Mouse (Mus musculus): Measurements from ENCODE around the gene Ykt6. TPM values are rescaled to one million over a fixed set of nuclear protein-coding genes. Genes with fewer than 3 reads are reported as not detected.

Gene Ykt6
- total RNA-seq, 4 experiments from 2014 or later, result 73.5 to 98.2 (median 85.7) TPM

DNA sequence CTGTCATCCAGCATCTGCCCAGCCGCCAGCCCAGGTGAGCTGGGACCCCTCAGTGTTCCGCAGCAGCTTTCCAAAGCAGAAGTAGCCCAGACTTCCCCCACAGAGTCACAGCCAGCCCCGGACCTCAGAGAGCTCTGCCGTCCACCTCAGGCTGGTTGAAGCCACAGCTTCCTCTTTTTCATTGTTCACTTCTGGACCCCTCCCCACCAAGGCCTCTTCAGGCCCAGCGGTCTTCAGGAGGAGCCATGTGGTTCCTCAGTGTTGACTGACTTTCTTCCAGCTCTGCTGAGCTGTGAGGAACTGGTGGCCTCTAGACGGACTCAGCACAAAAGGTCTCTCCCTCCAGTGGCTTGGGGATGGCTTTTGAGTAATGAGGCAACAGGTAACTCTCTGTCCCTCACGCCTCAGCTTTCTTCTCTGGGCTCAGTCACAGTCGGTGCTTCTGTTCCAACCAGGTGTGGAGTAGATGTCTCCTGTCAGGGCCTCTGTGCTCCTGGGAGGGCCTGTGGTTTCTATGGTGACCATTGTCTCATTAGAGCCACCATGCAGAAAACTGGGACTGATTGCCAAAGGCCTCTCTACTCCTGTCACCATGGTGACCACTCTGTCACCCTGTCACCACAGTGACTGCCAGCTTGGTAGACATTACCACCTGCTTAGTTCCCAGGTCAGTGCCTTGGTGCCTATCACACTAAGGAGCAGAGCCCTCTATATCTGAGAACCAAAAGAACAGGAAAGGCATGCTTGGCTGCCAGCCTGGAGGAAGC, 5.7 kb upstream of the Ykt6 start, which contains the start of gene Gck:
Gene Gck, minus strand, starts transcription at position 496 of the 767 bp plus-strand sequence.
- no peak for DNase-seq

DNA sequence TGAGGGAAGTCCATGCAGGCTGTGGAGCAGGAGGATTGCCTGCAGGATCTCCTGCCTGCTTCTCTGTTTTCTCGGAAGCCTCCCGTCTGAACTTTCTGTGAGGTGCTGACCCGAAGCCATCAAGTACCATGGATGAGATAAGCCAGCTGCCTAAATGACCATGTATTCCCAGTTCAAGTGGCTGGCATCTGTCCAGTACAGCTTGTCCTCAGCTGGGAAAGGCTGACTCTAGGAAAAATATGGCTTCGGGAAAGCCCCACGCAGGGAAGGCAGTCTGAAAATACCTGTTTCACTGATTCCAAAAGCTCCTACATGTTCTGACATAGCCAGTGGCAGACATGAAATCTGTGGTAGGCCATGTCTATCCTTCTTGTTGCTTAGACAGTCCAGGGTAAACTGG, 3.0 kb upstream of the Ykt6 start:
- DNase-seq, result peak; percentile 30

DNA sequence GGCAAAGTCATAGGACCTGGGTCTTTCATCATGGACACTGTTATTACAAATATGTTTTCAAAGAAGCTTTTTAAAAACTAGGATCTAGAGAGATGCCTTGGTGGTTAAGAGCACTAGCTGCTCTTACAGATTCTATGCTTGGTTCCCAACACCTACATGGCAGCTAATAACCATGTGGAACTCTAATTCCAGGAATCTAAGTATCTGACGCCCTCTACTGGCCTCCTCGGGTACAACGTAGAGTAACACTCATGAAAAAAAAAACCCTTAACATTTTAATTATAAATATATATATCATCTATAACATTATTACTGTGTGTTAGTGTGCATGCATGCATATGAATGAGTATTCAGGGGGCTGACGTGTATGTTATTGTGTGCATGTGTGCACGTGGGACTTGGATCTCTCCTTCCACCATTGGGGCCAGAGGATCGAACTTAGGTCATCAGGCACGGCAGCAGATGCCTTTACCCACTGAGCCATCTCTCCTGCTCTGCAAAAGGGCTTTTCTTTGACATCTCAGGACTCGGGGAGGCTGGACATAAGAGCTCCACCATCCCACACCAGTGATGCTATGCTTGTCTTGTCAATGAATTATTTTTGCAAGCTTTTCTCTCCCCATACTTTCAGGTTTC, 2.2 kb upstream of the Ykt6 start:
- DNase-seq, result no peak

DNA sequence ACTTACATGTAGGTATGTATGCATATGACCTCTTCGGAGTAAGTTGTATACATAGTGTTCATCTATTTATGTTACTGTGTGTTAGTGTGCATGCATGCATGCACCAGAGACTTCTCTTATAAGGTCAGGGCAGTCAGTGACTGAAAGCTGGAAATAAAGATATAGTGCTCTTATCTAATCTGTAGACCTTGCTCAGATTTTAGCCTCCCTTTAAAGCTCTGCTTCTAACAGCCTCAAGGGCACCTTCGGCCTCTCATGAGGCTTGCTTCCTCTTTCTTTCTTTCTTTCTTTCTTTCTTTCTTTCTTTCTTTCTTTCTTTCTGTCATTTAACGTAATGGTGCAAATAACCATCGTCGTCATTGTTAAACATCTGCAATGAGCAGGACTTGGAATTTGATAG, 1.1 kb upstream of the Ykt6 start:
- no peak for DNase-seq

DNA sequence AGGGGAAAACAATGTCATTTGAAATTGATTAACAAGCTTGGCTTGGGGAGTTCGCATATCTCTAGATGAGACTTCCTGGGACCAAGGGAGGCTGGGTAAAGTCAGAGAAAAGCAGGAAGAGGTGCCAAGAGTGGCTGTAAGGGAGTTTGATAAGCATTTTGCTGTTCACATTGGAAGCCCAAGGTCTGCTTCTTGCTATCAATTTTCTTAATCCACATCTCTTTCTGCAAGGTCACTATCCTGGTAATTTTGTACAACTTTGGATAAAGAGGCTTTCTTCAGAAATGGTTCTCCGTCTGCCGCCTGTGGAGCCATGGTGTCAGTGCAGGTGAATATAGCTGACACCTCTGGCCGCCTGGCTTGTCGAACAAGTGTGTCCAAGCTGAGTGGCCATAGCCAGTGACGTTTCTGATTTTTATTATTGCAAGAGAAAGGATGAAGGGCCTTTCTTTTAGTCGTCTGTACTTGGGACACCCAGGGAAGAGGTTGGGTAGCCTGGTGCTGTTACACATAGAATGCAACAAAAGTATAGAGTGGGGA, 458 bp upstream of the Ykt6 start:
- no peak for DNase-seq

DNA sequence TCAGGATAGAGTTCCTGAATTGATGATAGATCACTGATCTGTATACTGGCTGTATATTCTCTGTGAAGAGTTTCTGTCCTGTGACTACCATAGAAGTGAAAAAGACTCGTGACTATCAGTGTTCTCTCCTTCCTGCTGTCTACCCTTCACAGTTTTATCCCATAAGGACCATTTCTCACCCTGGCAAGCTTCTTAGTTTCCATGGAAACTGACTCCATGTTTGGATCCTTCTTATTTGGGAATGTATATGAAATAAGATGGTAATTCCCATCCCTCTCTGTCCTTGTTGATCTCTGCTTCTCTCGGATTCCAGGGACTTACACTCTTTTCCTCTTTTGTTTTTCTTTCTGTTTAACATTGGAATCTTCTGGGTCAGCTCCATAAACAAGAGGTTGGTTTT, 4.6 kb downstream of the Ykt6 start:
- no peak for DNase-seq

DNA sequence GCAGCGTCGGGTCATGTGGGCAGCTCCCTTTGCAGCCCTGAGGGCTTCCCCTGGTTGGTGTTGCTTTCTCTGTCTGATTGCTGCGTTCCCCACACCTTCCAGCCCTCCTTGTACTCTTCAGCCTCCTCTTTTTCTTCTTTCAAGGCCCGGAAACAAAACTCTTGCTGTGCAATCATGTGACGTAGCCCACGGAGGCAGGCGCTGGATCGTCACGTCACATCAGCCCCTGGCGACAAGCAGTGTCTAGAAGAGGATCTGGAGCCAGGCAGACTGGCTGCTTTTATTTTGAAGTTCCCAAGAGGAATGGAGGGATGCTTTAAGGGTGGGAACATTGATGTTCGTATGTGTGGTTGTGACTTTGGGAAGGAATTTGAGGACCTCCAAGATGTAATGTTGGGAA, 10.4 kb downstream of the Ykt6 start:
- no peak for DNase-seq

DNA sequence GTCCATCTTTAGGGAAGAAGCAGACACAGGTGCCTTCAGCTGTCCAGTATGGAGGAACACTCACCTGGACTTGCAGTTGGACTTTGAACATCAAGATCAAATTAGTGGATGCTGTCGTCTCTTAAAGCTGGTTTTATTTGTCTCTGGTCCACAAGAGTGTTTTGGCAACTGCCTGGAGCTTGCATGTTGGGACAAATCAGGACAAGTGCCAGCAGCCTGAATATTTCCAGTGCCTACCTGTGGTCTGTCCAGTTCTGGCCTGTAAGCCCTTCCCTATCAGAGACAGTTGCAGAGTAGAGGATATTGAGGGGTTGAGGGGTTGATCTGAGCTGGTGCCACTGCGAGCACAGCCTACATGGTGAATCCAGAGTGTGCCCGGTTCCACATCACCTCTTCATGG, 11.3 kb downstream of the Ykt6 start:
- no peak for DNase-seq

DNA sequence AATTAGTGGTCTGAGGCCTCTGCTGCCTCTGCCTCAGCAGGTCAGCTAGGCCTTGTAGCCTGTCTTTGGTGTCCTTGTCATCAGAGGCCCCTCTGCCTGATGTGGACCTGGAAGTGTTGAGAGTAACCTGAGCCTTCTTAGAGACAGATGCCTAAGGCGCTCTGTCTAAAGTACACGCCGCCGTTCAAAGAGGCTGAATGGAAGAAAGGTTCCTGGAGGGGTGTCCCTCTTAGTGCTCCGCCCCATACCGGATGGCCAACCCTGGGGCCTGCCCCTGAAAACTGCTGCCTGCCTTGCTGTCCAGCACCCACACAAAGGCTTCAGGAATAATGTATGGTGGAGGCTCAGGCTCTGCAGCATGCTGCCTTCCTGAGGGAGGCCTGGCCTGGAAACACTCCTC, 12.7 kb downstream of the Ykt6 start:
- DNase-seq, result no peak

DNA sequence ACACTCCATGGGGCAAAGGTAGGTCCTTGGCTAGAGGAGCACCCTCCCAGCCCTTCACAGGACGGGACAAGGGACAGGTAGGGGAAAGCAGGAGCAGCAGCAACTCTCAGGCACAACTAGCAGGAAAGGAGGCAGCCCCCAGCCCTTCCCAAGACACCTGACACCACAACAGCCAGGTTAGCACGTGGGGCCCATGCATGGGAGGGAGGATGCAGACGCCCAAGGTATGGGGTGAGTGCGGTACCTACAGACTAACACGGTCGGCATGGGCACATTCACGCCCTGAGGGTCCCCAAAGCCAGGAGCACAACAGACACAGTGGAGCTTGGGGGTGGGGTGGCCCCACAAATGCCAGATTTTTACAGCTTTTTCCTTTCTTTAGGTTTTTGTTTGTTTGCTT, 15.7 kb downstream of the Ykt6 start:
- no peak for DNase-seq

DNA sequence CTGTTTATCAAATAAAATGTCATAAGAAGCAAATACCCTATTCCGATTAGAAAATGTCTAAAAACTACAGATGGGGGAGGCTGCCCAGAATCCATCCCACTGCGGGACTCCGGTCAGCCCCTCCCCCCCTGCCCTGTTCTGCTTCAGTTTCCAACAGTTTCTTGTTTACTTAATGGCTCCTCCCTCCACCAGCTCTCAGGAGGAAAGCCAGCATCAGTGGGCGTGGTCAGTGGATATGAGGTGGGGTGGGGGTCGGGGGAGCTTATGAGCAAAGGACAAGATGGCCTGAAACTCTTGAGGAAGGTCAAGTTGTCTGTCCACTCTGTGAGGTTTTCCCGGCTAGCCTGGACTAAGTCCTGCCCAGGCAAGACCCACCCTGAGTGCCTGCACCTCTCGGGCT, 17.7 kb downstream of the Ykt6 start:
- no peak for DNase-seq

DNA sequence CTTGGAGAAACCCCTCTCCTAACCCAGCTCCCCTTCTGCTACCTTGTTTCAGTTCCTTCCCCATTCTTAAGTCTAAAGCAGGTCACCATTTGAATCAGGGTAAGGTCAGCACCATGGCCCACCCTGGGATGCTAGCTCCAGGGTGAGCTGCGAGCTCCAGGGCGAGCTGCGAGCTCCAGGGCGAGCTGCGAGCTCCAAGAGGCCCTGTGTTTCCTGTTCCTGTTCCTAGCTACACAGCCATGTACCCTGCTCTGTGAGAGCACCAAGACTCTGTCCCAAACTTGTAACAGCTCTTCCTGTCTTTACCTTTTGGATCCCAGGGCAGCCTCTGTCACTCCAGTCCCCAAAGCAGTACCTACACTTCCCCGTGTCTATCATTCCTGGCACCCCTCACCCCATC, 18.6 kb downstream of the Ykt6 start:
- DNase-seq, result no peak

DNA sequence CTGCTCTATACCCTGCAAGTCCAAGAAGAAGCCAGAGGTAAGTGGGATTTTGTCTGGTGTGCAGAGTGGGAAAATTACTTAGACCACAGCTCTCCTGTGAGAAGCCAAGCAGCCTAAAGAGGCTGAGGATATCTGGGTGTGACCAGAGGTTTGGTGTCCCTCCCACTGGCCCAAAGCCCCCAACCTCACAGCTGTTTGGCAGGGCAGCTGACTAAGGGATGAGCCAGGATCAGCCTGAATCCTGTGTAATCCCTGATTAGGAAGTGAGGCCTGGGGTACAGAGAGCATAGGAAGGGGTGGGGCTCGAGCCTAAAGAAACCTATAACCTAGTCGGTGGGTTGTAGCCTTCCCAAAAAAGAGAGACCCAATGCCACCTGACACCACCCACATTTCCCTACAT, 19.6 kb downstream of the Ykt6 start:
- no peak for DNase-seq

DNA sequence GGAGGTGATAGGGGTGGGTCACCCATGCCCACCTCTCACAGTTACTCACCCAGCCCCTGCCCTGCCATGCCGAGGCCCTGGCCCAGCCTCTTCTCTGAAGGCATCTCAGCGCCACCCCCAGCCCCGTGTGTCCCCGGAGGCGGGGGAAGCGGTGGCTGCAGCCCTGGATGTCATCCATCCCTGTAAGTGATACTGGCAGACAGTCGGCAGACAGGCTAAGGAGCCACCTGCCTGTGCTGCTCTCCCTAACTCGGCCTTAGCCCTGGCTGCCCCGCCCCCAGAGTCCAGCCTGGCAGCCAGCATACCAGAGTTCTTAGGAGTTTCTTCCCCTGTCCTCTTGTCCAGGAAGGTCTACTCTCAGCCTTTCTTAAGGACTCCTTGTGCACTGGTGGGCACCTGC, 20.6 kb downstream of the Ykt6 start:
- DNase-seq, result no peak

DNA sequence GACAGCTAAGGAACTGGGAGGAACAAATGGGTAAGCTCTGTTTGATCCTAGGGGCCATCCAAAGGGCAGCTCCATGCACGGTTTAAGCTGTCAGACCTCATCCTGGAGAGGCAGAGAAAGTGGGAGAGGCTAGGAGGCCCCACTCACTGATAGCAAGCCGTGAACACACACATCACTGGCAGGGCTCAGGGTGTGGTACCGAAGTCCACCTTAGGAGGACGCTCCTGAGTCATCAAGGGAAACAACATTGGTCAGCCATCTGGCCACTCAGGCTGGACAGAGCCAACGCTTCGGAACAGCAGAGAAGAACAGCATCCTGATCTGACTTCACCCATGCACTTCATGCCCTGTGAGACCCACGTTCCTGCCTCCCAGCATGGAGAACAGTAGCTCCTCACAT, 23.6 kb downstream of the Ykt6 start:
- DNase-seq, result no peak

DNA sequence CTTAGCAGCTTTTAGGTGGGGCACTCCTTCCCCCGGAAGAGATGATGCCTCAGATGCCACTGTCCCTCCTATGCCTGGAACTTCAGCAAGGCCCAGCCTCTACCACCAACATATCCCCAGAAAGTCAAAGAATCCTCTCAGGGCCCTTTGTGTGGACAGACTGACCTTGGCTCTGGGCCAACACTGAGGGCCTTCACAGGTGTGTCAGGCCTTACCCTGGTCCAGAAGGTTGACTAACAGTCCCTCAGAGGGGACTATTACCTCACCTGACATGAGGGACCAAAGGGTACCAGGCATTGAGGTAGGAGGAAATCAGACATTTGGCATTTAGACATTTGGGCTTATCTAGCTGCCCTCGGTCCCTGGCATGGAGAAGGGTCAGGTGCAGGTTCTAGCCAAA, 24.6 kb downstream of the Ykt6 start:
- DNase-seq, result no peak

DNA sequence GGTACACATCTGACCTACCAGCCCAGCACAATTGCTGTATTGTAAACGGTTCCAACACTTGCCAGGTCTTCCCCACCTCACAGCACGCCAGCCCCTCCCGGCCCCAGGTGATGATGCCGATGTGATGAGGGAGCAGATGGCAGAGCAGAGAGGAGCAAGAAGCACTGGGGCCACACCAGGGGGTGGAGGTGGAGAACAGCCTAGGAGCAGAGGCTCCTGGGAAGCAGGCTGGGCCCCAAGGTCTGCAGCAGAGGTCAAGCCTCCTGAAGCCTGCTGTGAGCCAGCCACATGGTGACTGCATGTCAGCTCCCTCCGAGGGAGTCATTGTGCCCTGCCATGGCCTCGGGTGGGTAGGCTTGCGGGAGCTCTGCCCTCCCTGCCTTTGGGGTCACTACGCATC, 25.1 kb downstream of the Ykt6 start:
- DNase-seq, result no peak

DNA sequence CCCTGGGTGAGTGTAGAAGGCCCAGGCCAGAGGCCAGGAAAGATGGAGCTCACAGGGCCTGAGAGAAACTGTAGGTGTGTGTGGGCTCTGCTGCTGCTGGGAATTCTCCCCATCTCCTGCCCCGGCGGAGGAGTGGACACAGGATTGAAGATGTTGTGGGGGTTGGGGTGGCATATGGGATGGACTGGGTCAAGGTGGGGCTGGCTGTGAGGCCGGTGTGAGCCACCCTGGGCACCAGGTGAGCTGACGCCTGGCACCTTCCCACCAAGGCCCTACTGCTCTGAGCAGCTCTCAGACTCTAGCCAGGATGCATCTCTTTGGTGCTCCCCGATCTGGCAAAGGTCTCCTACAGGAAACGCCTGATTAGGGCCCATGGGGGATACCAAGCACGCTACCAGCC, 25.8 kb downstream of the Ykt6 start:
- DNase-seq, result no peak

DNA sequence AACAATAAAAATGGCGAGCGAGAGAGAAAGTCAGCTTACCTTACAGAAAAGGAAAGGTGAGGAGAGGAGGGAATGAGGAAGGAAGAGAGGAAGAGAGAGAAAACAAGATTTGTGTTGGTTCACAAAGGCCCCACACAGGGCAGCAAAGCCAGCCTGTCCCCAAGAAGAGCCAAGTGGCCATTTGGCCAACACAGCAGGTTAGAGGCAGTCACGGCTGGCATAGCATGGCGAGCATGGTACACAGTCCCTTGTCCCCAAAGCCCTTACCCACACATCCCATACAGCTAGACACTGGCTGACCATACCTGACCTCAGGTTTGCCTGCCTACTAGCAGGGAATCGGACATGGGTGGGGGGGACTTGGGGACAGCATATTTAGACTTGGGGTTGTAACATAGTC, 28.1 kb downstream of the Ykt6 start:
- DNase-seq, result no peak

DNA sequence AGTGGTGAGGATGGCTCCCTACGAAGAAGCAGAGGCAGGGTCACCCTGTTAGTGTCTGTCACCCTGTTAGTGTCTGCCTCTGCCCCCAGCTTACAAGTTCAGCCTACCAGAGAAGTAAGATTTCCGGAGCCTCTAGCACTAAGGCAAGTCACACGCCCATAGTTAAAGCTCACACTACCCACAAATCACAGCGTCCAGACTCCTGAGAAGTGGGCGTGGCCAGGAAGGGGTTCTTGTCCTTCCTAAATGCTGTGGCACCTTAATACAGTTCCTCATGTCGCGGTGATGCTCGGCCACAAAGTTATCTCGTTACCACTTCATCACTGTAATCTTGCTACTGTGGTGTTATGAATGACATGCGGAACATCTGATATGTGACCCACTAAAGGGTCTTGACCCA, 32.6 kb downstream of the Ykt6 start:
- no peak for DNase-seq

DNA sequence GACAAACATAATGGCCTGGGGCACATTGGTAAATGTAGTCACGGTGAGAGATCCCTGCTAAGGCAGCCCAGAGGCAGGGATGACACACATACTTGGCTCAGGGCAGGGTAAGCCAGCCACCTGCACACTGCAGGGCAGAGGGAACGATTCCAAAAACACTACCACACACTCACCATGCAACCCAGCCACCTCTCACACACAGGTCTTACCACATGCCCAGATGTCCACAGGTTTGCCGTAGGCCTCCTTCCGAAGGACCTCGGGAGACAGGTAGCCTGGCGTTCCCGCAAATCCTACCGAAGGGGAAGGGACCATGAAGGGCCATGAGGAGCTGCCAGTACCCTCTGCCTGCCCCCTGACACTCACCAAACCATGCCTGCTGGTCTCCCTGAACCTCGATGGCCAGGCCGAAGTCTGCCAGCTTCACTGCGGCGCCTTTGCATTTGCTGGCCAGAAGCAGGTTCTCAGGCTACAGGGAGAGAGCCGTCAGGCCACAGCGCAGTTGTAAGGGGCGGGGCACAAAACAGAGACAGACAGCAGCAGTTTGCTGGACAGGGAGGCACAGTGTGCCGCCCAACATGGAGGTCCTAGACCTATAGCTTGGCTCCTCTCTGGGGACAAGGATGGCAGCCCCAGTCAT, 34.6 kb downstream of the Ykt6 start:
- no peak for DNase-seq

DNA sequence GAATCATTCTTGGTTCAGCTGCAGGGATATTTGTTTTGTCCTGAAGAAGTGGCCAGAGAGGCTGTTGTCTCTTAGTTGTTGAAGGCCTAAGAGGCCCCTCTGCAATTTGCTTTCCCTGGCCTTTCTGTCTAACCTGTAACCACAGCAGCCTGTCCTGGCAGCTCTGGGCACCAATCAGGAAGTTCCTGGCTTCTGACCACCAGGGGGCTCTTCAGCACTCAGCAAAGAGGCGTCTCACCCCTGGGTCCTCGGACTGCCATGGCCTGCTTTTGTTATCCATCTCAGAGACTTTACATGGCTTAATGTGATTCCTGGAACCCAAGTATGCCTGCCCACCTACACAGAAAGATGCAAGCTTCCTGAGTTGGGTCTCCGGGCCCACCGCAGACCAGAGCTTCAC, 35.4 kb downstream of the Ykt6 start:
- DNase-seq, result no peak

DNA sequence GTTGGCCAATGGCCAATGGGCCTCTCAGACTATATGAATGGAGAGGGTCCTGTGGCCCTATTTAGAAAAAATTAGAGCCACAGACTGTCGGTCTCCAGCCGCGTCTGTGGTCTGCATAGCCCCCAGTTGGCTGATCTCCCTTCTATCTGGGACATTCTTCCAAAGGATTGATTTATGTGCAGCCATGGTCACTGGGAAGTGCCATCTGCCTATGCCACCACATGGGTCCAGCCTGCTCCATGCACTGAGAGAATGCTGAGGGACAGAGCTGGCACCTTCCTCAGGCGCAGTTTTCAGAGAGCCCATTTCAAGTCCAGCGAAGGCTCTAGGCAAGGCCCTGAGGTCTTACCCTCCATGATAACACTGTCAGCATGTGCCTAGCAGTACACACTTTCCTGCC, 38.7 kb downstream of the Ykt6 start:
- DNase-seq, result no peak

DNA sequence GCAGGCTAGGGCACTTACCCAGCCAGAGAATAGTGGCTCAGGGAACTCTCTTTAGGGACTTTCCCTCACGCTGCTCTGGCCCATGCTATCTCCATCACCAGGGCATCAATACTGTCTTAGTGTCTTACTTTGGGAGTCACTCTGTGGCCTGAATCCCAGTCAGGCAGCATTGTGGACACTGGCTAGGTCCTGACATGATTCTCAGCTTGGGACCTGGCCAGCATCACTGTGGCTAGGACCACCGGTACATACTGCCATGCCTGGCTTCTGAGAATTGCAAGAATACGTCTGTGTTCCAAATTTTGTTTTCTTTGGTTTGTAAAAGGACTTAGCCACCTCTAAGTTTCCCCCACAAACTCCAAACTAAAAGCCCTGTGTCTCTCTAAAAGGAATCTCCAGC, 39.4 kb downstream of the Ykt6 start:
- DNase-seq, result no peak

All from adrenal gland, adult 8-10 months (tissue).